Mouse (Mus musculus): Measurements from ENCODE around the gene Loxl1. TPM values are rescaled to one million over a fixed set of nuclear protein-coding genes. Genes with fewer than 3 reads are reported as not detected.

The Loxl1 gene
- 16.2 and 16.7 TPM in 2 replicates for polyA plus RNA-seq (2012; rRNA removed)

DNA sequence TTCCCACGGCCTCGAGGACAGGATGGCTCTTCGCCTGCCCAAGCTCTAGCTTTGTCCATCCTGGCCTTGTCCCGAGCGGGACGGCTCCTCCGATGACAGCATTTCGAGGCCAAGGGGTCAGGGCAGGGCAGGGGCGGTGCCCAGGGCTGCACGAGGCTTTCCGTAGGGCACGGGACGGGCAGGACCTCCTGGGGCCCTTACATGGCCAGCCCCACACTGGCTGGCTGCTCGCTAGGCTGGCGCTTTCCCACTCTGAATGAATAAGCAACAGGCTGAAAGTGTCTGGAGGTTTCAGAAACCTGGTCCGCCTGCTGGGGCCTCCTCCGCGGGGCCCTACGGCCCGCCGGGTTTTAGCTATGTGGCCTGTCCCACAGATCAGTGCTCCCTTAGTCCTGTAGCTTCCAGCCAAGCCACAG is at the start of gene Loxl1:
Gene Loxl1 (minus strand): TSS at position 243 of the 416 bp plus-strand sequence.
- WGBS = 6% methylated on average over 21 of the region's 21 CpGs
- DNase-seq (ENCODE audit: low read depth, low spot score) = no peak

DNA sequence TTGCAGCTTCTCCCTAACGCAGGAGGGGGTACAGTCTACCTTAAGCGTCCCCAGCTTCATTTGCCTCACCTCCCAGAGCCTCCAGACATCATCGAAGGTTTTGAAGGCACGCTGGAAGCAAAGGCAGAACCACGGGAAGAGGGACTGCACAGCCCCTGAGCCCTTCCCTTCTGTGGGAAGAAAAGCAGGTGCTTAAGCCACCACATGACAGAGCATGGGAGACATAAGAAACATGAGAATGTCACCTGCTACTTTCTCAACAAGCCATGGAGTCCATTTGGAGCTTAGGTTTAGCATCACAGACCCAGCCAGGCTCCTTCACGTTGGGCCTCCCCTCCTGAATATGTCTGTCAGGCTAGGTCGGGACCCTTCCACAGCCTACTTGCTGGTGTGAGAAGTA is 49.0 kb upstream of the Loxl1 start:
- 77% methylated on average over 7 of the region's 7 CpGs for WGBS
- DNase-seq (ENCODE audit: low read depth, low spot score) = no peak

DNA sequence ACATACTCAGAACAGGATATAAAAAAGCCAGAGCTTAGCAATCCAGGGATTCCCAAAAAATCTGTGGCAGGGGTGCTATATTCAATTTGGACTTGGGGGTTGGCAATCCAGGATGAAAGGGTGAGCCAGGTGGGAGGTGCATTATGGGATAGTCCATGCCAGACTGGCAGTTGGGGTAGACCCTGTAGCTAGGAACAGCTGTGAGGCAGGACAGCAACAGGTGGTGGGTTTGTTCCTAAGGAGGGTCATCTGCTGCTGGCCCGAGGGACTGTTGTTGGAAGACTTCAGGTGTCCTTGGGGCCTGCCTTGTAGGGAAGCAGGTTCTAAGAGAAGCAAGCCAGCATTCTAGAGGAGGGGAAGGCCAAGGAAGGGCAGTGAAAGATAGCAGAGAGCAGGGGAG is 48.4 kb upstream of the Loxl1 start:
- DNase-seq (ENCODE audit: low read depth, low spot score) = no peak
- WGBS = 69% methylated on average over 1 of the region's 1 CpGs

DNA sequence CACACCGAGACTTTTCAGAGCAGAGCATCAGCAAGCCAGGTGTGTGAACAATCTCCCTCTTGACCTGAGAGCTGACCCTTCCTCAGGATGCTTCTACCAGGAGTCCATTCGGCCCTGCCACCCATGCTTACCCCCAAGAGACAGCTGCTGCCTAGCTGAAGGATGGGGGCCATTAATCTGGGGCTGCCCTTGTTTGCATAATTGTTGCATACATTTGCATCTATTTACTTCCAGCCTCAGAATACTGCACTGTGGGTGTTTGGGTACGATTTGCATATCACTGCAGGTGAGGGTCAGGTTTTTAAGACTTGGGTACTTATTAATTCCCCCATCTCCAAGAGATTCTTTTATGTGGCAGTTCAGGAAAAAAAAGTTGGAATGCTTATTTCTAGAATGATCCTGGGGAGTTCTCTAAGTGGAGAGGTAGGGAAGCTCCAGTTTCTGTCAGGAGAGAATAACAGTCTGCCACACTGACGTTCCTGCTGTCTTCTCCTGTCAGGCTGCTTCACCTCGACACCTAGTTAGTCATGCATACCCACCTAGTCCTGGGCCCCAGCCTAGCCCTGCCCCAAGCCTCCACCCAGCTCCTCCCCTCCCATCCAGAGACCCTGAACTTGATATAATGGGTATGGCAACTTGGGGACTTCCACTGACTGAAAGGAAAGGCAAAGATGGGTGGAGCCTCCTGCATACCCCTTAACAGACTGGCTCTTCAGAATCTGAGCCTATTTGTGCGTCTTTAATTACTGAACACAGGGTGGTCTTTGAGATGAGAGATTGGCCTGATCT is 42.5 kb upstream of the Loxl1 start:
- WGBS = 31% methylated on average over 6 of the region's 6 CpGs
- no peak for DNase-seq (ENCODE audit: low read depth, low spot score)

DNA sequence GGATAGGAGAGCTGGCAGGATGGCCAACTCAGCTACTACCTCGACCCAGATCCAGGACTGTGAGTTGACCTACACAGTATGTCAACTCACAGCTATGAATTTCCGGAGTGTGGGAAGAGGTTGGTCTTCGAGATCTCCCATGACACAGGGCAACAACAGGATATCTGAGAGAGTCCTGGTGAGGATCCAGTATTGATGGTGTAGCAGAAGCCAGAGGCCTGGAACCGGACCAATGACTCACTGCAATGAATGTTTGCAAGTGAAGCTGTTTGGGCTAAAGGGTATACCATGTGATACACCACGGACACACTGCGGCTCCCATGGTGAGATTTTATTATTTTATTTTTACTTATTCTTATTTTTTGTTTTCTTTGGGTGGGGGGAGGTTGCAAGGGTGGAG is 41.7 kb upstream of the Loxl1 start:
- DNase-seq (ENCODE audit: low read depth, low spot score) = no peak
- 69% methylated on average over 6 of the region's 6 CpGs for WGBS

DNA sequence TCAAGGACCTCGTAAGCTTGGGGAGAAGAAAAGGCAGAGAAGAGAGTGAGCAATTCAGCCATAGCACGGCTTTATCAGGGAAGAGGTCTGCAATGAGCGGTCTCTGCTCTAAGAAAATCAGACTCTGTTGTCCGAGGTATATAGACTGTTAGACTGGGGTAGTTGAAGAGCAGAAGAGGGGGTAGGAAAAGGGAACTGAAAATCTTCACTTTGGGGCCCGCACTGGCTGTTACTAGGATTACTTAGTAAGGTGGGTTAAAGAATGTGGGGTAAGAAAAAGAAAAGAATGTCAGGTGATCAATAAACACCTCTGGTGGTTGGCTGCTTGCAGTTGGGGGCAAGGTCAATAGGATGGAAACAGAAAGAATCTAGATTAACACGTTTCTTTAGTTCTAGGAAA is 40.2 kb upstream of the Loxl1 start:
- DNase-seq (ENCODE audit: low read depth, low spot score) = no peak
- WGBS = 72% methylated on average over 6 of the region's 6 CpGs

DNA sequence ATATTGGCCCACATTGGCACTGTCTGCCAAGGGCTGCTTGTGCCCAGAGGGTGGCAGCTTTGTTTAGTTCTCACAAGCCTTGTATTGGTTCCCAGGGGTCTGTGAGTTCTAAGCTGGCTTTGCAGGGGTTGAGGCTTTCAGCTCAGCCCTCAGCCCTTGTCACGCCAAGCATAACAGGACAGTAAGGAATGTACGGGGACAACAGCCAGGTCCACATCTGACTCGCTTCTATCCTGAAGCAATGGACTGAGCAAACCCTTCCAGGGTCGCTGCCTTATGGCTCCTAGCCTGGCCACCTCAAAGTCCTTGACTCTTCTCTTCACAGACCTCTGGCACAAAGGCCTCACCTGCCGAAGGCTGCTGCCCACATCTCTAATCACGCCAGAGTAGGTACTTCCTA is 34.8 kb upstream of the Loxl1 start:
- 75% methylated on average over 6 of the region's 6 CpGs for WGBS
- DNase-seq (ENCODE audit: low read depth, low spot score) = no peak

DNA sequence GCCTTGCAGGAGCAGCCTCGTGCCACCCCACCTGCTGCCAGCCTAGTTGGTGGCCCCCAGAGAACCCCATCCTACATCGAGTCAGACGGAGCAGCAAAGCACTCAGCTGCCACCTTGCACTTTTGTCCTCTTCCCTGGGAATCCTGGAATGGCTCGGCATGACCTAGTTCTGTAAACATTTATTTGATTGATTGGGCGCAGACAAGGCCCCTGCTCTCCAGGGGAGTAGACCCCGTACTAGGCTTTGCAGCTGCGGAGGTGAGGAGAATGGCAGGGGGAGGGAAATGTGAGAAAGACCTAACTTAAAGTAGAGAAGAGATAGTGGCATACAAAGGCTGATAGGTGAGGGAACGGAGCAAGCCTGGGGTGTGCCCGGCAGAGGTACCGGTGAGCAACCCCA is 33.5 kb upstream of the Loxl1 start:
- no peak for DNase-seq (ENCODE audit: low read depth, low spot score)

DNA sequence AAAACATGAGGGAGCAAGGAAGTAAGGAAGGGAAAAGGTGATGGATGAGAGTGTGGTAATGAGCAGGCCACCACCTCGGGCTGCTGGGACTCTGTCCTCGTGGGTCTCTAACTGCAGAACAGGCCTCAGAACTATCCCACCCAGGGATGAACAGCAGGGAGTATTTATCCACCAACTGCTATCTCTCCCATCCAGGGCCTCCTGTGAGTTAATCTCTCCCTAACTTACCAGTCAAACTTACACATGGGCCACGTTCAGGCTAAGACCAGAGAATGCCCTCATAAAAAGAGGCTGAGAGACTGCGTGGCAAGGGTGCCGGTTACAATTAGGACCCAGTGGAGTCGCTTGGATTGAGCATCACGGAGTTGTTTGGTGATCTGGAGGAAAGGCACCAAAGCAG is 33.0 kb upstream of the Loxl1 start:
- no peak for DNase-seq (ENCODE audit: low read depth, low spot score)
- WGBS = 57% methylated on average over 7 of the region's 7 CpGs

More for the DNA sequence above, 33.5 kb upstream of the Loxl1 start:
- 24% methylated on average over 10 of the region's 10 CpGs for WGBS

DNA sequence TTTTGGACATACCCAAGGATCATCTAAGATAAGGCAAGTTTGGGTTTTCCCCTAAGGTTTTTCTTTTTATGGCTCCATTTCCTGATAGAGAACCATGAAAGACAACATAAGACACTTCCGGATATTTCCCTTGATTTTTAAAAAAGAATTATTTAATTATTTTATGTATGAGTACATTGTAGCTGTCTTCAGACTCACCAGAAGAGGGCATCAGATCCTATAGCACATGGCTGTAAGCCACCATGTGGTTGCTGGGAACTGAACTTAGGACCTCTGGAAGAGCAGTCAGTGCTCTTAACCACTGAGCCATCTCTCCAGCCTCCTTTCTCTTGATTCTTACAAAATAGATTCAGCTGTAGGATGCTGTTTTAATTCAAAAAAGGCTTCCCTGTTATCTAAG is 28.8 kb upstream of the Loxl1 start:
- DNase-seq (ENCODE audit: low read depth, low spot score) = no peak
- WGBS = 86% methylated on average over 1 of the region's 1 CpGs

DNA sequence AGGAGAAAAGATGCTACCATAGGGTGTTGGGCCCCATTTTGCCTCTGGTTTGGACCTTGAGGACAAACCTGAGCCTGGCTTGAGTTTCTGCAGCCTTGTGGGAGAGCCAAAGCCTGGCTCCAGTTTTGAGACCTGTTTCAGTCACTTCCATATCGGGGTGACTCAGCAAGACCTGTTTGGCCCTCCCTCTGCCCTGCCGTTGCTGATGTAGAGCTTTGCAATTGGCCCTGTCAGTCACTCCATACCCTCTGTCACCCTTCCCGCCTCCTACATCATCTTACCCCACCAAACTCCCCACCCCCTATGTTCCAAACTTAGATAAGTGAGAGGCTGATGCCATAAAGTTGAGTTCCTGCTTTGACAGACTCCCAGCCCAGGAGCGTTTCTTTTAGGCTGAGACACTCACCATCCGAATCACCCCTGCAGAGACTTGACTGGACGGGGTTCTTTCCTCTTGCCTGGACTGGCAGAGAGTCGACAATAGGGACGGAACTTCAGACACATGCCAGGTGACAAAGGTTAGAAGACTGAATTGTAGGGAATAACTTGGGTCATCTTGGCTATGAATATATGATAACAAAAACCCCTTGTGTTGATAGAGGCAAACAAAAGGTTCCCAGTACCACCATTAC is 23.8 kb upstream of the Loxl1 start:
- 65% methylated on average over 8 of the region's 8 CpGs for WGBS
- no peak for DNase-seq (ENCODE audit: low read depth, low spot score)

DNA sequence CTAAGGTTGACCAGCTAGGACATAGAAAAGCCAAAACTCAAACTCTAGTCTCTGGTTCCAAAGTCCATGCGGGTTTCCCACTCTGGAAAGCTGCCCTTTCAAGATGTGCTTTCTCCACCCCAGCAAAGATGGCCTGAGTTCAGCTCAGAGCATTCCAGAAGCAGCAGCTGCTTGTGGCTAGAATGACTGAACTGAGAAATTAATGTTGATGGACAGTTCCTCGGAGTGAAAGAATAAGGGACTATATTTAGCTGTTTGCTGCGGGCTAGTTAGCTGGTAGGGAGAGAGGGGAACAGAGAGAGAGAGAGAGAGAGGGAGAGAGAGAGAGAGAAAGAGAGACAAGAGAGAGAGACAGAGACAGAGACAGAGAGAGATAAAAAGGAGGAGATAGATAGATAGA is 18.3 kb upstream of the Loxl1 start:
- no peak for DNase-seq (ENCODE audit: low read depth, low spot score)
- 64% methylated on average over 3 of the region's 3 CpGs for WGBS

DNA sequence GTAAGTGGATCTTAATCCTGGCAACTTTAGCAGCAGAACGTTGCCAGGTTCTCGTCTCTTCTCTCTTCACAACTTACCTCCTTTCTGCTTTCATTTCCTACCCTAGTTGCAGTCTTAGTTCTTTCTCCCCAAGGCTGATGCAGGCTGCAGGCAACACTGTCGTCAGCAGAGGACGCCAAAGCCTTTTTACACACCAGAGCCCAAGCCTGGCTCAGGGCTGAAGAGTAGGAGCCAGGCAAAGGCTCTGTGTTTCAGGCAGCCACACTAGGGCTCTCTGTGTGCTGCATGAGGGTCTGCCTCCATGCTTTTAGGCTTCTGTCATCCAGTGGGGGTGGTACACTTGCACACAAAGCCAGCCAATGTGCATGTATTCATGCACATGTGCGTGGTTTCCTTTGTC is 17.3 kb upstream of the Loxl1 start:
- WGBS = 18% methylated on average over 5 of the region's 5 CpGs
- no peak for DNase-seq (ENCODE audit: low read depth, low spot score)

DNA sequence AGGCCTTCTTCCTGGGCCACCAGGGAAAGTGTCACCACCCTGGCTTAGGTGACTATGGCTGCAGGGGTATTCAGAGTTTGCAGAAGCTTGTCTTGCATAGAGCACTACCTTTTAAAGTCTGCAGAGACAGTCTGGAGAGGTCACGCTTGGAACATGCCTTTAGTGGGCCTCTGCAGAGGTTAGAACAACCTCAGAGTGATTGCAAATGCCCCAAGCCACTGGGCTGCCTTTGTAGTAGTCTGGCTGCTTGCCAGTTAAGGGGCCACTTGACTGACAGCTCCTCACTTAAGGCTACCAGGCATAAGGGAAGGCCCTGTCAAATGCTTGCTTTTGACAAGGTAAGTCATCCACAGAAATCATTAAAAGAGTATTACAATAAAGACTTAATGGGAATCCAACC is 14.4 kb upstream of the Loxl1 start:
- no peak for DNase-seq (ENCODE audit: low read depth, low spot score)
- WGBS = 48% methylated on average over 1 of the region's 1 CpGs

DNA sequence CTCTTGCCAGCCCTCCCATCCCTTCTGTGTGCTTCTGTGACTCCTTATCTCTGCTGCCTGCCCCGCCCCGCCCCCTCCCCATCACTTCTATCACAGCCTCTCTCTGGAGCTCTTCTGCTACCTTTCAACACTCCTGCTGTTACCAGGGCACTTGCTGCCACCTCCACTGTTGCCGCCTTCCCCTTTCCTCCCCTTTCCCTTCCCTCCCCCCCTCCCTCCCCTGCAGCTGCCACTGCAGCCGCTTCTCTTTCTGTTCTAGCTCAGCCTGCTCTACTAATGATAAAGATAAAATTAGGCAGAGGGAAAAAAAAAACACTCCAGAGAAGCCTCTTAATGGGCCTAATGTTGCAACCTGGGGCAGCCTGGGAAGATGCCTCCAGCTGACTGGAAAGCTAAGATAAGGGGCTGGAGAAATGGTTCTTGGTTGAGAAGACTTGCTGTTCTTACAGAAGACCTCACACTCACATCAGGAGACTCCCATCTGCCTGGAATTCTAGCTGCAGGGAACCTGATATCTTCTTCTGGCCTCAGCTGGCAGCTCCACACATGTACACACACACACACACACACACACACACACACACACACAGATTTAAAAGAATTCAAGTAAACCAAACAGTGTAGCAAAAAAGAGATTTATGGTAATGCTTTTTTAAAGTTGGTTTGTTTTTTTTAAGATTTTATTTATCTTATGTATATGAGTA is 13.6 kb upstream of the Loxl1 start:
- DNase-seq (ENCODE audit: low read depth, low spot score) = no peak
- 22% methylated on average over 4 of the region's 4 CpGs for WGBS

DNA sequence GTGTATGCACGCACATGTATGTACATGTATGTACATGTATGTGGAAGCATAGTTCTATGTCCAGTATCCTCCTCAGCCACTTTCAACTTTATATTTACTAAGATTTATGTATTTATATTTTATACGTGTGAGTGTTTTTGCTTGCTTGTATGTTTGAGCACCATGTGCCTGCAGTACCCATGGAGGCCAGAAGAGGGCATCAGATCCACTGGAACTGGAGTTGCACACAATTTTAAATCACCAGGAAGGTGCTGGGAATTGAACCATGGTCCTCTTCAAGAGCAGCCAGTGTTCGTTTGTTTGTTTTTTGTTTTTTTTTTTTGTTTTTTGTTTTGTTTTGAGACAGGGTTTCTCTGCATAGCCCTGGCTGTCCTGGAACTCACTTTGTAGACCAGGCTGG is 8.7 kb upstream of the Loxl1 start:
- no peak for DNase-seq (ENCODE audit: low read depth, low spot score)
- 95% methylated on average over 3 of the region's 3 CpGs for WGBS

DNA sequence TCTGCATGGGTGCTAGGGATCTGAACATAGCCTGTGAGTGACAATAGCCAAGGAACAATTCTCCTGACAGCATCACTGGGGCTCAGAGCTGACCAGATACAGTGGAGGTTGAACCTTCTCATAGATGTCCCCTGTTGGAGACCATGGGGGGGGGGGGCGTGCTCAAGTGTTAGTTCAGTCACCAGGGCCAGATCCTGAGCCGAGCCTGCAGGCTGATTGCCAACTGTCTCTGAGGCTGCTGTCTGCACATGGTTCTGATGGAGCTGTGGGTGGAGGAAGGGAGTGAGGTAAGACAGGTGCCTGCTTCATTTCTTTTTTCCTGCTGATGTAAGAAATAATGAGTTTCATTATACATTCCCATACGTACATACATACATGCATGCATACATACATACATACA is 5.3 kb upstream of the Loxl1 start:
- WGBS = 73% methylated on average over 3 of the region's 3 CpGs
- no peak for DNase-seq (ENCODE audit: low read depth, low spot score)

DNA sequence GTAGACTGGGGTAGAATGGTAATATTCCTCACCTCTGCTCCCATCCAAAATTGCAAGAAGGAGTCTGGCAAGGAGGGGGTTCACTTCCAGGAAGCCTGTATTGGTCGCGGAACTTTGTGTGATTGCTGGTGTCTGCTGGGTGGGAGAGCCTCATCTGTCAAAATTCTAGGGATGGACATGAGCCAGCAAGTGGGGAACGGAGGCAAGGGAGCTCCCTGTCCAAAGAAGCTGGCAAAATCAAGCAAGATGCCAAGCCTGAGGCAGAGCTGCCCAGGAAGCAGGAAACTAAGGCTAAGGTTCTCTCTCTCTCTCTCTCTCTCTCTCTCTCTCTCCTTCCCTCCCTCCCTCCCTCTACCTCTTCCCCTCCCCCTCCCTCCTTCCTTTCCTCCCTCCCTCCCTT is 4.4 kb upstream of the Loxl1 start:
- DNase-seq (ENCODE audit: low read depth, low spot score) = no peak
- 62% methylated on average over 3 of the region's 3 CpGs for WGBS

DNA sequence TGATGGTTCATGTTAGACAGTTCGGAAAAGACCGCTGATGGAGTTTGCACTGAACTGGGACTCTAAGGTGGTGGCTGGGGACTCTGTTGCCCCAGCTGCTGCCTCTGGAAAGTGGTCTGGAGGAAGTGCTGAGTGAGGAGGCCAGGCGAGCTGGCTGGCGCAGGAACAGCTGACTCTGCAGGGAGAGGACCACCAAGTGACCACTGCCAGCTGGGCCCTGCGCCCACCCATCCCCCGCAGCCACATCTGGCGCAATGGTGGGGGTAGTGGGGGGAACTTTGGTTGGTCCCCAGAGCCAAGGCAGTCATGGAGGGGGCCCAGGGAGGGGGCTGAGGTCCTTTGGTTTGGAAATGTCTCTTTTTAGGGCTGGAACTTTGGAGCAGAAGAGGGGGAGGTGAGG is 3.8 kb upstream of the Loxl1 start:
- WGBS = 74% methylated on average over 7 of the region's 7 CpGs
- no peak for DNase-seq (ENCODE audit: low read depth, low spot score)

DNA sequence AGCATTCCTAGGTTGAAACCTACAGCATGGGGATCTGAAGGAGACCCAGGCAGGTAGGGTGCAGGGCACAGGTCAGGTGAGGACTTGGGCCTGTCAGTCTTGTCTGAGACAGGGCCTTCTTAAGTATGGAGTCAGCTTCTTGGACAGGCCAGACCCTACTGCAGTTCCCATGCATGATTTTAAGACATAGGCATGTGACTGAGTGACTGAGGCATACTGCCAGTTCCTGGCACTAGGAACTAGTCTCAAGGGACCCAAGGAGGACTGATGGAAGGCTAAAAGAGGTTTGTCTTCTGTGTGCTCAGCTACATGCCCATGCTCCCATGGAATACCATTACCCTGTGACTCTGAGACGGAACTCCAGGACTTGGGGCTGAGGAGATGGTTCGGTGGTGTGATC is 2.9 kb upstream of the Loxl1 start:
- 97% methylated on average over 2 of the region's 2 CpGs for WGBS
- DNase-seq (ENCODE audit: low read depth, low spot score) = no peak

Measured in large intestine, adult 2 months (tissue).